Mouse (Mus musculus) hindbrain, embryonic 11.5 days (tissue): ENCODE data around the gene Qk. TPM values are rescaled to one million over a fixed set of nuclear protein-coding genes. Genes with fewer than 3 reads are reported as not detected.

Source experiments
- ATAC-seq: fragments of 200-750 bp; cut with Nextera tagmentation; 2 replicates; pipeline ENCODE4 v1.8.0; 2017; ENCODE audit warnings: mild to moderate bottlenecking, moderate TSS enrichment, moderate library complexity; ENCODE audit not compliant: low FRiP score
- DNase-seq: peaks from one replicate; pipeline ENCODE4 v3.0.0-alpha.2; 2015; ENCODE audit warnings: low spot score
- H3K27ac ChIP-seq: fragments of 300-500 bp; sonication (generic); 2 replicates; pipeline ENCODE4 v1.5.1; 2014; ENCODE audit warnings: mild to moderate bottlenecking, low read depth, low read length
- H3K27me3 ChIP-seq: fragments of 300-500 bp; sonication (generic); 2 replicates; pipeline ENCODE4 v1.6.1; 2014; ENCODE audit warnings: mild to moderate bottlenecking, low read length, moderate library complexity, mixed read lengths; ENCODE audit not compliant: control insufficient read depth, insufficient read depth
- H3K36me3 ChIP-seq: fragments of 300-500 bp; sonication (generic); 2 replicates; pipeline ENCODE4 v1.6.1; 2014; ENCODE audit warnings: mild to moderate bottlenecking, low read length, moderate library complexity, mixed read lengths; ENCODE audit not compliant: control insufficient read depth, insufficient read depth
- H3K4me1 ChIP-seq: fragments of 300-500 bp; sonication (generic); replicated peaks from 2 replicates; pipeline ENCODE4 v1.6.1; 2014; ENCODE audit warnings: low read length, mixed read lengths; ENCODE audit not compliant: control insufficient read depth, insufficient read depth
- H3K4me2 ChIP-seq: fragments of 300-500 bp; sonication (generic); replicated peaks from 2 replicates; pipeline ENCODE4 v1.6.1; 2014; ENCODE audit warnings: mild to moderate bottlenecking, low read depth, low read length
- H3K4me3 ChIP-seq: fragments of 300-500 bp; sonication (generic); 2 replicates; pipeline ENCODE4 v1.5.1; 2014; ENCODE audit warnings: low read depth, low read length
- H3K9ac ChIP-seq: fragments of 300-500 bp; sonication (generic); 2 replicates; pipeline ENCODE4 v1.6.1; 2014; ENCODE audit warnings: low read depth, low read length
- H3K9me3 ChIP-seq: fragments of 300-500 bp; sonication (generic); 2 replicates; pipeline ENCODE4 v1.6.1; 2016; ENCODE audit warnings: low read length; ENCODE audit not compliant: control insufficient read depth
- WGBS: fragments of 180-500 bp; shearing (Covaris S2); extraction: QIAGEN DNeasy Blood & Tissue Kit; methylation state at CpG from one replicate; pipeline ENCODE4 v1.1.7; 2014; 5-methylcytosine and 5-hydroxymethylcytosine counted together
- polyA plus RNA-seq: library from polyadenylated mRNA; unstranded; fragments of >200 nt; fragmentation: Nextera tagmentation; extraction: Ambion mirVana; gene quantifications from 2 replicates; pipeline ENCODE4 v1.2.1, GENCODE M21; 2014

The Qk gene
- polyA plus RNA-seq, 1 experiment from 2014 or later = 76.5 TPM

GRCm38 (mm10) chr17:10332127-10332526, 12.5 kb upstream of the Qk start:
- DNase-seq (no peak), ATAC-seq (no peak)
- H3K4me2 ChIP-seq = no peak overlapping the region
- no peak overlapping the region for H3K9ac ChIP-seq
- no peaks in the 10 kb centered on the region for H3K9me3 ChIP-seq
- no peaks in the 10 kb centered on the region for H3K36me3 ChIP-seq
- H3K27me3 ChIP-seq = no peaks in the 10 kb centered on the region
- no peak overlapping the region for H3K4me3 ChIP-seq
- H3K4me1 ChIP-seq = peaks cover 6% of the 10 kb centered on the region
- WGBS = 71% methylated on average over 3 of the region's 3 CpGs
- H3K27ac ChIP-seq = no peak overlapping the region

- Histone ChIP-seq H3K9ac (no peak overlapping the region), H3K27ac (no peak overlapping the region), H3K27me3 (no peaks in the 10 kb centered on the region), H3K9me3 (no peaks in the 10 kb centered on the region), H3K4me3 (no peak overlapping the region), H3K4me2 (no peak overlapping the region), H3K4me1 (peaks cover 5% of the 10 kb centered on the region; the same call in 1 of the 2 replicates), H3K36me3 (no peaks in the 10 kb centered on the region)
- WGBS = 78% methylated on average over 5 of the region's 5 CpGs
- DNase-seq (no peak), ATAC-seq (no peak)
Observed at GRCm38 (mm10) chr17:10329461-10329860, 9.8 kb upstream of the Qk start.

- no peaks in the 10 kb centered on the region for H3K9me3 ChIP-seq
- H3K4me2 ChIP-seq = no peak overlapping the region
- no peak for DNase-seq
- no peak for ATAC-seq
- no peak overlapping the region for H3K4me3 ChIP-seq
- peaks cover under 1% of the 10 kb centered on the region; the same call in 1 of the 2 replicates for H3K4me1 ChIP-seq
- no peak overlapping the region for H3K27ac ChIP-seq
- no peaks in the 10 kb centered on the region for H3K27me3 ChIP-seq
- H3K9ac ChIP-seq = no peak overlapping the region
- 91% methylated on average over 9 of the region's 9 CpGs for WGBS
- H3K36me3 ChIP-seq = no peaks in the 10 kb centered on the region
Observed at GRCm38 (mm10) chr17:10328544-10329100, 9.0 kb upstream of the Qk start.

GRCm38 (mm10) chr17:10327584-10328210, 8.0 kb upstream of the Qk start:
- no peaks in the 10 kb centered on the region for H3K4me1 ChIP-seq
- no peak overlapping the region for H3K4me2 ChIP-seq
- 78% methylated on average over 5 of the region's 5 CpGs for WGBS
- ATAC-seq = no peak
- H3K9me3 ChIP-seq = no peaks in the 10 kb centered on the region
- H3K27me3 ChIP-seq = no peaks in the 10 kb centered on the region
- DNase-seq = no peak
- H3K4me3 ChIP-seq = no peak overlapping the region
- no peak overlapping the region for H3K27ac ChIP-seq
- H3K36me3 ChIP-seq = no peaks in the 10 kb centered on the region
- H3K9ac ChIP-seq = no peak overlapping the region

GRCm38 (mm10) chr17:10326596-10327045, 7.0 kb upstream of the Qk start:
- DNase-seq (no peak), ATAC-seq (no peak)
- H3K36me3 ChIP-seq = no peaks in the 10 kb centered on the region
- no peak overlapping the region for H3K27ac ChIP-seq
- H3K9me3 ChIP-seq = no peaks in the 10 kb centered on the region
- 63% methylated on average over 3 of the region's 3 CpGs for WGBS
- H3K4me1 ChIP-seq = 0 out of 2 replicates have a peak, but pooled peaks cover 4% of the 10 kb centered on the region
- H3K9ac ChIP-seq = no peak overlapping the region
- no peak overlapping the region for H3K4me2 ChIP-seq
- H3K4me3 ChIP-seq = no peak overlapping the region
- H3K27me3 ChIP-seq = no peaks in the 10 kb centered on the region

- no peak for ATAC-seq
- Histone ChIP-seq H3K36me3 (no peaks in the 10 kb centered on the region), H3K4me1 (0 out of 2 replicates have a peak, but pooled peaks cover 4% of the 10 kb centered on the region), H3K9ac (no peak overlapping the region), H3K4me3 (no peak overlapping the region), H3K9me3 (no peaks in the 10 kb centered on the region), H3K27ac (no peak overlapping the region), H3K4me2 (no peak overlapping the region), H3K27me3 (no peaks in the 10 kb centered on the region)
- 97% methylated on average over 4 of the region's 4 CpGs for WGBS
- DNase-seq = no peak
Observed at GRCm38 (mm10) chr17:10325921-10326320, 6.3 kb upstream of the Qk start.

GRCm38 (mm10) chr17:10321754-10322153, 2.1 kb upstream of the Qk start:
- no peak overlapping the region for H3K27ac ChIP-seq
- H3K4me3 ChIP-seq = no peak overlapping the region
- no peaks in the 10 kb centered on the region for H3K9me3 ChIP-seq
- no peak overlapping the region for H3K9ac ChIP-seq
- 68% methylated on average over 4 of the region's 4 CpGs for WGBS
- H3K4me2 ChIP-seq = peak overlapping the region; percentile 47; the same call in 1 of the 2 replicates
- H3K4me1 ChIP-seq = 0 out of 2 replicates have a peak, but pooled peaks cover 4% of the 10 kb centered on the region
- no peaks in the 10 kb centered on the region for H3K36me3 ChIP-seq
- DNase-seq (no peak), ATAC-seq (no peak)
- H3K27me3 ChIP-seq = no peaks in the 10 kb centered on the region

GRCm38 (mm10) chr17:10321092-10321491, 1.4 kb upstream of the Qk start:
- no peak overlapping the region for H3K27ac ChIP-seq
- 4% methylated on average over 1 of the region's 1 CpGs for WGBS

GRCm38 (mm10) chr17:10320456-10320790, 769 bp upstream of the Qk start:
- Histone ChIP-seq H3K4me1 (0 out of 2 replicates have a peak, but pooled peaks cover 4% of the 10 kb centered on the region), H3K4me2 (peak overlapping the region; percentile 52), H3K9me3 (no peaks in the 10 kb centered on the region), H3K27ac (peak overlapping the region; percentile 100), H3K36me3 (no peaks in the 10 kb centered on the region), H3K27me3 (no peaks in the 10 kb centered on the region), H3K9ac (peak overlapping the region; percentile 99), H3K4me3 (peak overlapping the region; percentile 72)
- DNase-seq (no peak), ATAC-seq (no peak)
- WGBS = 17% methylated on average over 10 of the region's 10 CpGs

More at GRCm38 (mm10) chr17:10321092-10321491, 1.4 kb upstream of the Qk start:
- Histone ChIP-seq H3K4me2 (peak overlapping the region; percentile 47), H3K4me1 (0 out of 2 replicates have a peak, but pooled peaks cover 4% of the 10 kb centered on the region), H3K9ac (no peak overlapping the region), H3K4me3 (peak overlapping the region; percentile 21), H3K27me3 (no peaks in the 10 kb centered on the region), H3K9me3 (no peaks in the 10 kb centered on the region), H3K36me3 (no peaks in the 10 kb centered on the region)
- ATAC-seq (no peak), DNase-seq (no peak)
